Mouse (Mus musculus): ENCODE data around the gene Ranbp3. TPM values are rescaled to one million over a fixed set of nuclear protein-coding genes. Genes with fewer than 3 reads are reported as not detected.

The Ranbp3 gene
- total and polyA plus RNA-seq, 3 experiments = 77.9 to 86.0 (median 79.5) TPM

DNA sequence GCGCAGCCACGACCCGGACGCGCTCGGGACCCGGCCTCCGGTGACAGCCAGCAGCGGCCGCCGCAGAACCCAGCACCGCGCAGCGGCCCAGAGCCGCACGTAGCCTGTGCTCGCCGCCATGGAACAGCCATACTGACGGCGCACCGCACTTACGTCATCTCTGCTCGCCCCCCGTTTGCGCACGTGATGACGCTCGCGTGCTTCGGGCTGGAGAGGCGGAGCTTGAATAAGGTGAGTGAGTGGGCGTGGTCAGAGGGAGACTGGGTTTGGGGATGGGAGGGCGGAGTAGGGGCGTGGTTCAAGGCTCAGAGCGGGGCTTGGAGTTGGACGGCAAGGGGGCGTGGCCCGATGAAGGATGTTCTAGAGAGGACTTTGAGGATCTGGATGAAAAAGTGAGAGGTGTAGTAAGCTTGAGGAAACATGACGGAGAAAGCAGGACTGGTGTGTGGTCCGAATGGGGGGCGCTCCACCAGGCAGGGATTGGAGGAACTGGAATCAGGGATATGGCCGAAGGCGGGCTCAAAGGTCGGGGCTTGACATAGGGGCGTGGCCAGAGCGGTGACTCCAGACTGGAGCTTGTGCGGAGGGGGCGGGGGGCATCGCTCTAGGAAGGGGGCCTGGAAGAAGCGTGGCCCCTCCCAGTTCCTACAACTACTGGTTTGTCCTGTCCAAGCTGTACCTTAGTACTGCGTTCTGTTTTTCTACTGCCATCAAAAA is 46.2 kb upstream of the Ranbp3 start, which contains the start of gene Lonp1 (continued):
- TF ChIP-seq MAZ (IDR thresholded peaks at IDR 0.05; ENCODE audit: low read depth, low read length) (no peak; the same call in 1 of the 2 replicates), ZKSCAN1 (IDR thresholded peaks at IDR 0.05; ENCODE audit: borderline replicate concordance, low read depth, low read length) (no peak), CHD1 (IDR thresholded peaks at IDR 0.05; ENCODE audit: low read depth, low read length) (0 out of 2 replicates have a peak, but pooled peaks have one; percentile 11), CTCF (conservative IDR thresholded peaks at IDR 0.05 in 1 of 2, IDR thresholded peaks at IDR 0.05 in 1 of 2; ENCODE audit: low read depth in 2 of 2, low read length in 2 of 2) (no peak), BHLHE40 (IDR thresholded peaks at IDR 0.05; ENCODE audit: low read depth, low read length) (peak; percentile 100), MAX (IDR thresholded peaks at IDR 0.05; ENCODE audit: low read length) (peak; percentile 94), ELF1 (IDR thresholded peaks at IDR 0.05; ENCODE audit: low read depth, low read length) (peak; percentile 14; the same call in 1 of the 2 replicates)

DNA sequence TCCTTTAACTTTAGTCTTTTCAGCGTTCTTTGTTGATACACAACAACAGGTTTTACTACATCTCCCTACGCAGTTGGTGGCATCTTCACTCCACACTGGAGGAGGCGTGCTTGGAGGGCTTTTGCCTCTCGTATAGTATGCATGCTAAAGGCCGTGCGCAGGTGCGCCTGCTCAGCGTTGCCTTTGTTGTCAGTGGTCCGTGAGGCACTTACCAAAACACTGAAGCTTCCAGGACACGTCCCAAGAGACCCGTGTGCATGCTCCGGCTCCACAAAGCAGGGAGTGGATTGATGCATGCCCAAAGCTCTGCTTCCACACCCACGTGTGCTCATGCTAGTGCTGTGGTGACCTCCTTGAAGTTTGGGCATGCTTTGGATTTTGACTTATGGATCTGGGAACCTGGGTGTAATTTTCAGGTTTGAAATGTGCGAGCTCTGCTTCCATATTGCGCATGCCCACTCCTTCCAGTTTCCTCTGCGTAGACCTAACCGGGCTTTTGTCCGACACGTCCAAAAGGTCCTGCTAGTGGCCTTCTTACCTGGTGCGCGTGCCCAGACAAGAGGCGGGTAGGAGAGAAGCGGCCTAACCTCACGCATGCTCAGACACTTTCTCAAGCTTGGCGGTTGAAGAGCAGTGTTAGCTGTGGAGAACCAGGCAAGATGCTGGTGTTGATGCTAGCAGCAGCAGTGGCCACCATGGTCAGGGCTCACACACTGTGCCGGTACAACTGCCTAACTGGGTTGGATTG is 45.4 kb upstream of the Ranbp3 start, which contains the start of gene Catsperd:
Gene Catsperd (plus strand): TSS at position 614 of the 748 bp plus-strand sequence.
- Histone ChIP-seq H3K27ac (ENCODE audit: insufficient read depth, low read depth) (peak within 1 kb of the TSS; percentile 63), H3K79me2 (replicated peaks; ENCODE audit: control insufficient read depth, extremely low read depth, insufficient read depth, poor library complexity, severe bottlenecking) (peaks cover 41% of the 10 kb centered on the region), H3K9ac (ENCODE audit: insufficient read depth, low read depth) (peak within 1 kb of the TSS; percentile 99; the same call in 1 of the 2 replicates), H3K27me3 (replicated peaks) (no peaks in the 10 kb centered on the region), H3K9me3 (replicated peaks; ENCODE audit: low read length) (no peaks in the 10 kb centered on the region), H3K4me2 (ENCODE audit: insufficient read depth, low read depth, poor library complexity, severe bottlenecking) (peak within 1 kb of the TSS; percentile 86), H3K4me1 (ENCODE audit: control insufficient read depth in 1 of 2, insufficient read depth in 2 of 2) (peaks cover 17 to 56% of the 10 kb centered on the region in 2 experiments), H3K36me3 (replicated peaks in 1 of 2; ENCODE audit: control insufficient read depth in 1 of 2, insufficient read depth in 1 of 2, low read length in 1 of 2) (peaks cover 18 to 30% of the 10 kb centered on the region in 2 experiments), H3K4me3 (replicated peaks in 1 of 3; ENCODE audit: low read depth in 2 of 3, low read length in 2 of 3, poor library complexity in 1 of 3) (peak within 1 kb of the TSS; percentile 55 to 64 (median 61))
- in situ Hi-C loops (cut with MboI; ENCODE audit: low pct_ligation_motif_present, low pct_unique_long_range_greater_than_20kb, low sequenced_read_pairs) = no loop called here
- peak; percentile 53 for TF ChIP-seq POLR2A (IDR thresholded peaks at IDR 0.05; ENCODE audit: low read depth, low read length)
- TF ChIP-seq CHD1 (IDR thresholded peaks at IDR 0.05; ENCODE audit: low read depth, low read length) = no peak
- TF ChIP-seq RAD21 (IDR thresholded peaks at IDR 0.05; ENCODE audit: low read depth, low read length) = no peak
- TF ChIP-seq KAT2A (IDR thresholded peaks at IDR 0.05; ENCODE audit: insufficient replicate concordance, low read length) = no peak
- no peak for TF ChIP-seq PAX5 (IDR thresholded peaks at IDR 0.05; ENCODE audit: low read length)
- no peak; the same call in 1 of the 2 replicates for TF ChIP-seq HCFC1 (IDR thresholded peaks at IDR 0.05; ENCODE audit: low read depth, low read length)
- no peak for TF ChIP-seq JUN (IDR thresholded peaks at IDR 0.05; ENCODE audit: insufficient read depth, low read depth, low read length)
- TF ChIP-seq MEF2A (IDR thresholded peaks at IDR 0.05; ENCODE audit: borderline replicate concordance, low read depth, low read length) = no peak
- TF ChIP-seq NRF1 (IDR thresholded peaks at IDR 0.05; ENCODE audit: low read depth, low read length) = peak; percentile 86
- TF ChIP-seq SIN3A (IDR thresholded peaks at IDR 0.05; ENCODE audit: low read length) = no peak
- TF ChIP-seq CHD2 (IDR thresholded peaks at IDR 0.05; ENCODE audit: low read length) = no peak
- TF ChIP-seq USF1 (IDR thresholded peaks at IDR 0.05; ENCODE audit: low read depth, low read length) = no peak
- TF ChIP-seq MXI1 (IDR thresholded peaks at IDR 0.05; ENCODE audit: low read depth, low read length) = peak; percentile 85
- TF ChIP-seq ZMIZ1 (IDR thresholded peaks at IDR 0.05; ENCODE audit: low read depth, low read length) = no peak
- TF ChIP-seq TCF12 (IDR thresholded peaks at IDR 0.05; ENCODE audit: low read depth, low read length) = peak; percentile 34; the same call in 1 of the 2 replicates
- TF ChIP-seq UBTF (IDR thresholded peaks at IDR 0.05; ENCODE audit: low read depth, low read length) = no peak
- 0 out of 2 replicates have a peak, but pooled peaks have one; percentile 44 for TF ChIP-seq NELFE (IDR thresholded peaks at IDR 0.05; ENCODE audit: low read depth, low read length)
- dilution Hi-C loops (cut with MboI; ENCODE audit: extremely low pct_ligation_motif_present, extremely low pct_unique_long_range_greater_than_20kb, low sequenced_read_pairs) = no loop called here
- peak; percentile 62 for DNase-seq (ENCODE audit: extremely low read depth)

All from CH12.LX (cell line).